Mouse (Mus musculus) adrenal gland, postnatal 25 days (tissue): ENCODE data around the gene Csf2ra. TPM values are rescaled to one million over a fixed set of nuclear protein-coding genes. Genes with fewer than 3 reads are reported as not detected.
"Not testable (repeated sequence)": the region's sequence is repeated elsewhere in the genome, so short reads cannot be mapped to it uniquely, and the experiment has no call there.

Source experiments
- DNase-seq: peaks from one replicate; pipeline ENCODE4 v3.0.0; 2021; ENCODE audit warnings: mixed read lengths
- total RNA-seq: library from RNA; stranded (reverse); gene quantifications from 2 replicates; pipeline ENCODE4 v1.2.3, GENCODE M21; 2021

Gene Csf2ra
- total RNA-seq, 1 experiment from 2014 or later = 31.7 TPM

GRCm38 (mm10) chr19:61224678-61225525 is 3.3 kb downstream of the Csf2ra start:
- no peak for DNase-seq

- peak; percentile 2 for DNase-seq
Measured at GRCm38 (mm10) chr19:61223706-61224328, 4.4 kb downstream of the Csf2ra start.

GRCm38 (mm10) chr19:61207506-61207905 is 20.7 kb downstream of the Csf2ra start:
- DNase-seq = not testable (repeated sequence)

GRCm38 (mm10) chr19:61199836-61200235 is 28.4 kb downstream of the Csf2ra start:
- DNase-seq = no peak

GRCm38 (mm10) chr19:61199316-61199715 is 28.9 kb downstream of the Csf2ra start:
- DNase-seq = peak; percentile 86

- not testable (repeated sequence) for DNase-seq
Measured at GRCm38 (mm10) chr19:61183590-61183989, 44.6 kb downstream of the Csf2ra start, which contains the start of gene Gm6020. Gene Gm6020, plus strand, starts transcription at chr19:61183890.

- DNase-seq = no peak
Measured at GRCm38 (mm10) chr19:61175756-61176324, 52.4 kb downstream of the Csf2ra start, which contains the start of gene Gm7102. Gene Gm7102, minus strand, starts transcription at chr19:61176309.

Other genes with a start within 250 kb of the Csf2ra start
- gene Zfp950, start 87.6 kb downstream of the Csf2ra start, total RNA-seq = 42.2 and 50.5 TPM in 2 replicates
- 0.33 TPM in 1 of 2 replicates, not detected in the other for gene Gm7102, start 52.1 kb downstream of the Csf2ra start, total RNA-seq
- not detected in 2 replicates for gene Gm6020, start 44.5 kb downstream of the Csf2ra start, total RNA-seq
- gene Gm21060, start 68.6 kb upstream of the Csf2ra start, total RNA-seq = not detected in 2 replicates